Mouse (Mus musculus): ENCODE results near the gene Nrm. TPM values are rescaled to one million over a fixed set of nuclear protein-coding genes. Genes with fewer than 3 reads are reported as not detected.

Nrm gene
- 77.5 and 80.7 TPM in 2 replicates for polyA plus RNA-seq (2012; rRNA removed)
- 49.5 and 56.4 TPM in 2 replicates for polyA plus RNA-seq (2014; fragmentation: Nextera tagmentation; extraction: Ambion mirVana)

- H3K4me1 ChIP-seq (ENCODE audit: control insufficient read depth, insufficient read depth, low read length) = peaks cover 13% of the 10 kb centered on the region
- peak within 1 kb of the TSS; percentile 65 for H3K4me2 ChIP-seq (replicated peaks; ENCODE audit: low read depth, low read length, severe bottlenecking)
- 0 out of 2 replicates have a peak, but pooled peaks have one; percentile 58 for TF ChIP-seq POLR2A (IDR thresholded peaks at IDR 0.05; ENCODE audit: borderline replicate concordance, extremely low read depth, insufficient read depth, insufficient read length)
Observed at GRCm38 (mm10) chr17:35861198-35861857, at the start of gene Nrm. TSS of gene Nrm (plus strand) at chr17:35861318.

GRCm38 (mm10) chr17:35812307-35812706 is 48.8 kb upstream of the Nrm start:
- WGBS = 81% methylated on average over 5 of the region's 5 CpGs
- Histone ChIP-seq H3K9ac (ENCODE audit: low read depth, low read length, severe bottlenecking) (no peak overlapping the region), H3K4me2 (replicated peaks; ENCODE audit: low read depth, low read length, severe bottlenecking) (no peak overlapping the region), H3K9me3 (ENCODE audit: control insufficient read depth, low read length) (no peaks in the 10 kb centered on the region), H3K27me3 (ENCODE audit: control insufficient read depth, insufficient read depth, low read length) (no peaks in the 10 kb centered on the region), H3K4me3 (replicated peaks; ENCODE audit: low read length) (no peak overlapping the region), H3K4me1 (ENCODE audit: control insufficient read depth, insufficient read depth, low read length) (peaks cover 27% of the 10 kb centered on the region), H3K27ac (replicated peaks; ENCODE audit: low read depth, low read length) (peak overlapping the region; percentile 75; the same call in 1 of the 2 replicates), H3K36me3 (ENCODE audit: control insufficient read depth, insufficient read depth, low read length) (no peaks in the 10 kb centered on the region)
- no peak for DNase-seq (ENCODE audit: low spot score)
- TF ChIP-seq POLR2A (IDR thresholded peaks at IDR 0.05; ENCODE audit: borderline replicate concordance, extremely low read depth, insufficient read depth, insufficient read length) = no peak
- ATAC-seq (ENCODE audit: low FRiP score, low read depth) = no peak

More at GRCm38 (mm10) chr17:35861198-35861857, at the start of gene Nrm:
- DNase-seq (ENCODE audit: low spot score) (peak; percentile 91), ATAC-seq (ENCODE audit: low FRiP score, low read depth) (peak; percentile 87)
- 2% methylated on average over 47 of the region's 47 CpGs for WGBS
- peak within 1 kb of the TSS; percentile 77 for H3K4me3 ChIP-seq (replicated peaks; ENCODE audit: low read length)
- no peaks in the 10 kb centered on the region for H3K9me3 ChIP-seq (ENCODE audit: control insufficient read depth, low read length)
- peak within 1 kb of the TSS; percentile 84 for H3K27ac ChIP-seq (replicated peaks; ENCODE audit: low read depth, low read length)
- H3K36me3 ChIP-seq (ENCODE audit: control insufficient read depth, insufficient read depth, low read length) = peaks cover 21% of the 10 kb centered on the region
- H3K27me3 ChIP-seq (ENCODE audit: control insufficient read depth, insufficient read depth, low read length) = no peaks in the 10 kb centered on the region
- H3K9ac ChIP-seq (ENCODE audit: low read depth, low read length, severe bottlenecking) = peak within 1 kb of the TSS; percentile 64

- no peaks in the 10 kb centered on the region for H3K36me3 ChIP-seq (ENCODE audit: control insufficient read depth, insufficient read depth, low read length)
- no peak overlapping the region for H3K4me3 ChIP-seq (replicated peaks; ENCODE audit: low read length)
- no peak overlapping the region for H3K4me2 ChIP-seq (replicated peaks; ENCODE audit: low read depth, low read length, severe bottlenecking)
- 61% methylated on average over 6 of the region's 6 CpGs for WGBS
- no peak overlapping the region for H3K9ac ChIP-seq (ENCODE audit: low read depth, low read length, severe bottlenecking)
- ATAC-seq (ENCODE audit: low FRiP score, low read depth) = no peak; the same call in 1 of the 2 replicates
- no peak for TF ChIP-seq POLR2A (IDR thresholded peaks at IDR 0.05; ENCODE audit: borderline replicate concordance, extremely low read depth, insufficient read depth, insufficient read length)
- H3K4me1 ChIP-seq (ENCODE audit: control insufficient read depth, insufficient read depth, low read length) = peaks cover 27% of the 10 kb centered on the region
- peak overlapping the region; percentile 75 for H3K27ac ChIP-seq (replicated peaks; ENCODE audit: low read depth, low read length)
- no peak for DNase-seq (ENCODE audit: low spot score)
- no peaks in the 10 kb centered on the region for H3K9me3 ChIP-seq (ENCODE audit: control insufficient read depth, low read length)
- no peaks in the 10 kb centered on the region for H3K27me3 ChIP-seq (ENCODE audit: control insufficient read depth, insufficient read depth, low read length)
Observed at GRCm38 (mm10) chr17:35812736-35813135, 48.4 kb upstream of the Nrm start.

- Histone ChIP-seq H3K4me2 (replicated peaks; ENCODE audit: low read depth, low read length, severe bottlenecking) (no peak overlapping the region), H3K9ac (ENCODE audit: low read depth, low read length, severe bottlenecking) (peak overlapping the region; percentile 14; the same call in 1 of the 2 replicates), H3K36me3 (ENCODE audit: control insufficient read depth, insufficient read depth, low read length) (no peaks in the 10 kb centered on the region), H3K27me3 (ENCODE audit: control insufficient read depth, insufficient read depth, low read length) (no peaks in the 10 kb centered on the region), H3K27ac (replicated peaks; ENCODE audit: low read depth, low read length) (peak overlapping the region; percentile 75), H3K4me1 (ENCODE audit: control insufficient read depth, insufficient read depth, low read length) (peaks cover 27% of the 10 kb centered on the region), H3K4me3 (replicated peaks; ENCODE audit: low read length) (no peak overlapping the region), H3K9me3 (ENCODE audit: control insufficient read depth, low read length) (no peaks in the 10 kb centered on the region)
- ATAC-seq (ENCODE audit: low FRiP score, low read depth) (peak; percentile 84), DNase-seq (ENCODE audit: low spot score) (peak; percentile 94)
- WGBS = 17% methylated on average over 7 of the region's 7 CpGs
- no peak for TF ChIP-seq POLR2A (IDR thresholded peaks at IDR 0.05; ENCODE audit: borderline replicate concordance, extremely low read depth, insufficient read depth, insufficient read length)
Observed at GRCm38 (mm10) chr17:35813245-35813647, 47.9 kb upstream of the Nrm start.

- H3K4me1 ChIP-seq (ENCODE audit: control insufficient read depth, insufficient read depth, low read length) = peaks cover 27% of the 10 kb centered on the region
- 63% methylated on average over 7 of the region's 7 CpGs for WGBS
- H3K4me2 ChIP-seq (replicated peaks; ENCODE audit: low read depth, low read length, severe bottlenecking) = no peak overlapping the region
Observed at GRCm38 (mm10) chr17:35813653-35814052, 47.5 kb upstream of the Nrm start.

More at GRCm38 (mm10) chr17:35813653-35814052, 47.5 kb upstream of the Nrm start:
- H3K27ac ChIP-seq (replicated peaks; ENCODE audit: low read depth, low read length) = peak overlapping the region; percentile 75
- no peak for DNase-seq (ENCODE audit: low spot score)
- no peak for ATAC-seq (ENCODE audit: low FRiP score, low read depth)
- no peaks in the 10 kb centered on the region for H3K9me3 ChIP-seq (ENCODE audit: control insufficient read depth, low read length)
- no peaks in the 10 kb centered on the region for H3K36me3 ChIP-seq (ENCODE audit: control insufficient read depth, insufficient read depth, low read length)
- no peak for TF ChIP-seq POLR2A (IDR thresholded peaks at IDR 0.05; ENCODE audit: borderline replicate concordance, extremely low read depth, insufficient read depth, insufficient read length)
- H3K4me3 ChIP-seq (replicated peaks; ENCODE audit: low read length) = no peak overlapping the region
- H3K9ac ChIP-seq (ENCODE audit: low read depth, low read length, severe bottlenecking) = peak overlapping the region; percentile 14; the same call in 1 of the 2 replicates
- no peaks in the 10 kb centered on the region for H3K27me3 ChIP-seq (ENCODE audit: control insufficient read depth, insufficient read depth, low read length)
